Mouse (Mus musculus) layer of hippocampus, adult 2 months (tissue): Measurements from ENCODE around the gene Trim56. TPM values are rescaled to one million over a fixed set of nuclear protein-coding genes. Genes with fewer than 3 reads are reported as not detected.
"Not testable (repeated sequence)": the region's sequence is repeated elsewhere in the genome, so short reads cannot be mapped to it uniquely, and the experiment has no call there.

Experiments
- DNase-seq, 2 experiments: peaks; one replicate each; pipeline ENCODE4 v3.0.0; 2022; ENCODE audit warnings: low spot score in 2 of 2
- H3K27ac ChIP-seq: fragments of 200-600 bp; 2 replicates; pipeline ENCODE4 v1.8.1; 2022
- H3K4me3 ChIP-seq: fragments of 200-600 bp; 2 replicates; pipeline ENCODE4 v1.8.1; 2022; ENCODE audit warnings: mild to moderate bottlenecking
- CTCF ChIP-seq: fragments of 200-600 bp; conservative IDR thresholded peaks from 2 replicates; pipeline ENCODE4 v1.8.1; 2022; ENCODE audit warnings: antibody characterized with exemption, mild to moderate bottlenecking, moderate library complexity
- long read RNA-seq, 2 experiments: library from polyadenylated mRNA; stranded (forward); transcript quantifications; one replicate each; pipeline ENCODE4 v2.0.0; 2021; ENCODE audit warnings: borderline mapping rate in 2 of 2
- total RNA-seq, 2 experiments: library from RNA; stranded (reverse); gene quantifications; 2 replicates each; pipeline ENCODE4 v1.2.3; 2021

Trim56 gene
- total RNA-seq: 1 to 10 TPM; 5.5 to 5.8 TPM
- long read RNA-seq, experiment 1, partial matches to known transcripts: 0 of 2 reads
- long read RNA-seq, experiment 1, other reads (novel, unspliced or antisense): 2 of 2 reads
- long read RNA-seq, experiment 2: 0 reads

DNA sequence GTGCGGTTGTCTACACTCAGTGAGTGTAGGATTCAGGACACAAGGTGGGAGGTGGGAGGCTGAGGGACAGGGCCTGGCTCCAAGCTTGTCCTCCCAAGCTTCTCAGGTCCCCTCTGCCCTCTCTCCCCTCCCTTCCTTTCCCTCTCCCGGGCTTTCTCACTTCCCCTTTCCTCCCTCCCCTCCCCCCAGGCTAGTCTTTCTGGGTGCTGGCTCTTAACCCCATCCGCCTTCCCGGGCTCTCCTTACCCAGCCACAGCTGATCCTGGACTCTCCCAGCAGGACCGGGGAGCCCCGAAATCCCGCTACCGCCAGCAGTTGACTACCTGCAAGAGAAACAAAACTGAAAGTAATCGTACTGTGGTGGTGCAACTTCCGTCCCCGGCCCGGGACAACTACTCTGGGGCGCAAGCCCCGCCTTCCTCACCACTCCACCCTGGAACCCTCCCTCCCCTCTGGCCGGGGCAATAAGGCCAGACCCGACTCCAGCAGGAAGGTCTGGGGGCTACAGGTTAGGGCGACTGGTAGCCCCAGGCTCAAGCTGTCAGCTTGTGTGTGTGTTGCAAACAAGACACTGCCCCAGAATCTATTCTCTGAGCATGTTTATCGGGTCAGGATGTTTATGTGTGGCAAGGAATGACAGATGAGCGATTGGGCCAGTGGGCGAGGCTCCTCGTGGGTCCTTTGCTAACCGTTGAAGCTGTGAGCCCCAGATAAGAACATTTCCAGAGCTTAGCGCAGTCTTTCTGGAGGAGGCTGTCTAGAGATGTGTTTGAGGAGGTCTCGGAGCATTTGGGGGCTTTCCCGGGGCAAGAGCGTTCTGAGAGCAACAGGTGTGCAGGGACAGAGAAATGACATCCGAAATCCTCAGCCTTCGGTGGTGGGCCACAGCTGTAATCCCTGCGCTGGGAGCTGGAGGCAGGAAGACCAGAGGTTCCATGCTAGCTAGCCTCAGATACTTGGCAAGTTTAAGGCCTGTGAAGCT is at the start of gene Trim56:
Gene Trim56 (minus strand): TSS at position 344 of the 982 bp plus-strand sequence.
- TF ChIP-seq CTCF: no peak
- peak within 1 kb of the TSS; percentile 58 for H3K4me3 ChIP-seq
- DNase-seq: peak in 1 of 2 experiments; percentile 8
- H3K27ac ChIP-seq: peak within 1 kb of the TSS; percentile 72

DNA sequence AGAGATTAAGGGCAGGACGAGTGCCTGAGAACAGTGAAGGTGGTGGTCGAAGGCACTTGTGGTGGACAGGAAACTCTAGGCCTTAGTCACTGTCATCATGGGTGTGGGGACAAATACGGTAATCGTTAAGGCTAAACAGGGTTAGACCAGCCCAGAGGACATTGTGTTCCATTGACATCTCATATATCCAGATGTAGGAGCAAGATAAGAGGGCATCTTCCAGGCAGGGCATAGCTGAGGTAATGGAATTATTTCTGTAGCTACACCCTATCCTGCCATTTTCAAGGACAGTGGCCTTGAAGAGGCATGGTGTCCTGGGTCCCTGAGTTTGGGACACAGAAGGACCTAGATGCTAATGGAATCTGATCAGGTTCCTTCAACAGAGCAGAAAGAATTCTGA is 45.8 kb upstream of the Trim56 start:
- TF ChIP-seq CTCF: no peak
- no peak overlapping the region for H3K4me3 ChIP-seq
- DNase-seq: no peak
- H3K27ac ChIP-seq: no peak overlapping the region

DNA sequence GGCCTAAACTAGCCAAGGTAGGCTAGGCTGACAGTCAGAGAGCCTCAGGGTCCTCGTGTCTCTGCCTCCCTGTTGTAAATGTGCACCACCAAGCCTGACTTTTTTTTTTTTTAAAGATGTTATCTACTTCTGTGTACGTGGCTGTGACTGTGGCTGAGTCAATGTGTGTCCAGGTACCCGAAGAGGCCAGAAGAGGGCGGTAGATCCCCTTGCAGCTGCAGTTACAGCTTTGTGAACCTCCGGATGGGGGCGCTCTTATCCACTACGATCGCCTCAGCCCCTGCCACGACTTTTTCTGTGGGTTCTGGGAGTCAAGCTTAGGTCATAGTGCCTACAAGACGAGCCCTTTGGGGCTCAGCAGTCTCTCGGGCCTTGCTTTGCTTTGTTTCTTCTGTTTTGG is 43.5 kb upstream of the Trim56 start:
- DNase-seq: peak; percentile 2 to 40
- H3K27ac ChIP-seq: no peak overlapping the region
- TF ChIP-seq CTCF: peak; percentile 83
- no peak overlapping the region for H3K4me3 ChIP-seq

DNA sequence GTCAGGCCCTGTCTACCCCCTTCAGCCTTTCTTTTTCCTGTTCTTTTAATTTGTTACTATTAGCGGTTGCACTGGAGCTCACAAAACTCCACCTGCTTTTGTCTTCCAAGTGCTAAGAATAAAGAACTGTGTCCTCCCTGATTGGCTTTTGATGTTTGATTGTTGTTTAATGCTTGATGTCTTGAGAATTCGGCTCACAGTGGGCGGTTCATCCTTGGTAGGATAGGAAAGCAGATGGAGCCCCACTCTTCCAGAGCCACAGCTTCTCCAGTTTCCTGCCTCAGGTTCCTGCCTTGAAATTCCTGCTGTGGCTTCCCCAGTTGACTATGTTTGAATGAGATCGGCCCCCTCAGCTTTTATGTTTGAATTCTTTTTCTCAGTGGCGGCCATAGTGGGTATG is 37.3 kb upstream of the Trim56 start:
- DNase-seq: no peak
- Histone ChIP-seq H3K4me3 (no peak overlapping the region), H3K27ac (no peak overlapping the region)
- no peak for TF ChIP-seq CTCF

DNA sequence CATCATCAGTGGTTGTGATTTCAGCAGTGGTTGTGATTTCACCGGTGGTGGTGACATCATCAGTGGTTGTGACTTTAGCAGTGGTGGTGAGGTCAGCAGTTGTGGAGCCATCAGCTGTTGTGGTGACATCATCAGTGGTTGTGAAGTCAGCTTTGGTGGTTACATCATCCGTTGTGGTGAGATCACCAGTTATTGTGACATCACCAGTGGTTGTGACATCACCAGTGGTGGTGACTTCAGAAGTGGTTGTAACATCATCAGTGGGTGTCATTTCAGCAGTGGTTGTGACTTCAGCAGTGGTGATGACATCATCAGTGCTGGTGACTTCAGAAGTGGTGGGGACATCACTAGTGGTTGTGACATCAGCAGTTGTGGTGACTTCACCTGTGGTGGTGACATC is 36.6 kb upstream of the Trim56 start:
- Histone ChIP-seq H3K4me3 (no peak overlapping the region), H3K27ac (no peak overlapping the region)
- no peak for TF ChIP-seq CTCF
- DNase-seq: no peak

DNA sequence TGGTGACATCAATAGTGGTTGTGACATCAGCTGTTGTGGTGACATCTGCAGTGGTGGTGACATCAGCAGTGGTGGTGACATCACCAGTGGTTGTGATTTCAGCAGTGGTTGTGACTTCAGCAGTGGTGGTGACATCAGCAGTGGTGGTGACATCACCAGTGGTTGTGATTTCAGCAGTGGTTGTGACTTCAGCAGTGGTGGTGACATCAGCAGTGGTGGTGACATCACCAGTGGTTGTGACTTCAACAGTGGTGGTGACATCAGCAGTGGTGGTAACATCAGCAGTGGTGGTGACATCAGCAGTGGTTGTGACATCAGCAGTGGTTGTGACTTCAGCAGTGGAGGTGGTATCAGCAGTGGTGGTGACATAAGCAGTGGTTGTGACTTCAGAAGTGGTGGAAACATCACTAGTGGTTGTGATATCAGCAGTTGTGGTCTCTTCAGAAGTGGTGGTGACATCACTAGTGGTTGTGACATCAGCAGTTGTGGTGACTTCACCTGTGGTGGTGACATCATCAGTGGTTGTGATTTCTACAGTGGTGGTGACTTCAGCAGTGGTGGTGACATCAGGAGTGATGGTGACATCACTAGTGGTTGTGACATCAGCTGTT is 33.4 kb upstream of the Trim56 start, which contains the start of gene Muc3:
Gene Muc3 (minus strand): TSS at position 51 of the 611 bp plus-strand sequence.
- H3K27ac ChIP-seq, DNase-seq, H3K4me3 ChIP-seq: not testable (repeated sequence)

DNA sequence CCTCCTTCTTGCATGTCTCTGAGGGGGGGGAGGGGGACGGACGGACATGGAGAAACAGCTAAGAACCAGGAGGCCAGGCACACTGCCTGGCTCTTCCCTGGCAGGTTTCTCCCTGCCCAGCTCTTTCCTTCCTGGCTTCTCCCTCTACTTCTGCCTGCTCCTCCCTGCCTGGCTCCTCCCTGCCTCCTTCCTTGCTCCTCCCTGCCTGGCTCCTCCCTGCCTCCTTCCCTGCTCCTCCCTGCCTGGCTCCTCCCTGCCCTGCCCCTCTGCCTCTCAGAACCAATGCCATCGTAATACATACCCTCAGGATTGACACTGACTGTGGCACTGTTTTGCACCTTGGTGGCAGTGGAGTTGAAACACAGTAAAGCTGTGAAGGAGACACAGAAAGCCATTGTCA is 24.8 kb upstream of the Trim56 start:
- Histone ChIP-seq H3K27ac (no peak overlapping the region), H3K4me3 (no peak overlapping the region)
- DNase-seq: no peak
- TF ChIP-seq CTCF: no peak

DNA sequence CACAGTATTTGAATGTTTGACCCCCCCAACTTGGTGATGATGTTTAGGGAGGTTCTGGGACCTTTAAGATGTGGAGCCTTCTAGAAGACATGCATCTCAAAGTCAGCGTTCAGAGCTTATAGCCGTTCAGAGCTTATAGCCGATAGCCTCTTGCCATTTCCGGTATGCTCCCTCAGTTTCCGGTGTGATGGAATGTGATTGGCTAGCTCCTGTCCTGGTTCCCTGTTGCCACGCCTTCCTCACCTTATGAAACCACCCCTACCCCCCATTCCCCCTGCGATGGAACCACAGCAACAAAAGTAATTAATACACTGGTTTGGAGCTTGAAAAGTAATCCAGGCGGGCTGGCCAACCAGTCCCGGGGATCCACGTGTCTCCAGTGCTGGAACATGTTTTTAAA is 23.0 kb upstream of the Trim56 start:
- no peak for DNase-seq
- no peak for TF ChIP-seq CTCF
- Histone ChIP-seq H3K4me3 (no peak overlapping the region), H3K27ac (no peak overlapping the region)

DNA sequence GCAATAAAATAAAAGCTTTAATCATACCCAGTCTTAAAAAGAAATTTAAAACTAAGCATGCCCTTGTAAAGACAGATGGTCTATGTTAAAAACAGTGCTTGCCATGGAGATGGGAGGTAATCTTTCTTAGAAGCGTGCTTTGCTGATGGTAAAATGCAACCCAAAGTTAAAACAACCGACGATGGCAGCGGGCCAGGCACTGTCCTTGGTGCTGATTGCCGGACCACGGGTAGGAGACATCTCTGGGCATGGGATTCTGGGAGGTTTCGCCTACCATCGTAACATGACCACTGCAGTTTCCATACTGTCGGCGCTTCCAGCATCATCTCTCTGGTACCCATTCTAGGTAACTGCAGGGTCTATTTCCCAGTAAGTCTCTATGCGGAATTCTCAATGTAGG is 18.9 kb upstream of the Trim56 start:
- no peak for TF ChIP-seq CTCF
- Histone ChIP-seq H3K27ac (no peak overlapping the region), H3K4me3 (no peak overlapping the region)
- DNase-seq: no peak

DNA sequence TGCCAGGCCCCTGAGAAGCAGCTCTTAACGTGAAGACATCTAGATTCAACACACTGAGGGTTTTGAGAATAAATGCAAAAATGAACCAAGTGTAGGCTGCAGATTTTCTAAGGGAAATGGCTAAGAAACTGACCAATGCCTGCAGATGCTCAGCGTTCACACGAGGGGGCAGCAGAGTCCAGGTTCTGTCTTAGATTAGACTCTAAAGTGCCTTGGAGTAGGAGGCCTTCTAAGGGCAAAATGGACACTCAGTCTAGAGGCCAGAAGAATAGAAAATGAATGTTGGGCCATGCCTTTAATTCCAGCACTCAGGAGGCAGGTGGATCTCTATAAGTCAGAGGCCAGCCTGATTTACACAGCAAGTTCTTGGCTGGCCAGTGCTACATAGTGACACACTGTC is 15.5 kb upstream of the Trim56 start:
- TF ChIP-seq CTCF: peak; percentile 99
- Histone ChIP-seq H3K27ac (no peak overlapping the region), H3K4me3 (no peak overlapping the region)
- peak in 1 of 2 experiments; percentile 61 for DNase-seq

DNA sequence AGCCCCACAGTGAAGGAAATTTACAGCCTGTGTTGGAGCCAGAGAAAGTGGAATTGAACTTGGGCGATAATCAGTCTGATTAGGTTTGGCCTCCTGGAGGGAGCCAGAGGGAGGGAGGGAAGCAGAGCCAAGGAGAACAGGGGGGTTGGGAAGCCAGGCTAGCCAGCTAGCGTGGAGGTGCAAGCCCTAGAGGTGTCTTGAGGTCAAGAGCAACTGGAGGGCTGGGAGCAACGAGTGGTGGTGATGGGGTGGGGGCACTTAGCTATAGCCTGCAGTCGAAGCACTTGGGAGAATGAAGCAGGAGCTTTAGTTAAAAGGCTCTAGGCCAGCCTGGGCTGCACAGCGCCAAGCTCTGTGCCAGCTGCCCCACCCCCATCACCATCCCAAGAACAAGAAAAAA is 13.3 kb upstream of the Trim56 start:
- DNase-seq: no peak
- TF ChIP-seq CTCF: no peak
- Histone ChIP-seq H3K4me3 (no peak overlapping the region), H3K27ac (no peak overlapping the region)

DNA sequence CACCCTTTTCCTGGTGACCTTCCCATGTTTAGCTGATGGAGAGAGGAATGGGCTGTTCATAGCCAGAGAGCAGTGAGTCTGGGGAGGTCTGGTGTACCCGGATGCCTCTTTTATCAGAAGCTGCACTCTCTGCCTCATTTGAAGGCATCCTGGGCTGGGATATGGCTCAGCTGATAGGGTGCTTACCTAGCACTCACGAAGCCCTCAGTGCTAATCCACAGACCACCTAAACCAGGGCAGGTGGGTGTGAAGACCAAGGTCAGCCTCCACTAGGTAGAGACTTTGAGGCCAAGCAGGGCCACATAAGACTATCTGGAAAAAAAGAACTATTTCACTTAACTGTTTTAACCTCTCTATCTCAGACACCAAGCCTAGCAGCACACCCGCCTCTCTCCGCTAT is 7.5 kb upstream of the Trim56 start:
- TF ChIP-seq CTCF: no peak
- DNase-seq: no peak
- Histone ChIP-seq H3K4me3 (no peak overlapping the region), H3K27ac (no peak overlapping the region)

DNA sequence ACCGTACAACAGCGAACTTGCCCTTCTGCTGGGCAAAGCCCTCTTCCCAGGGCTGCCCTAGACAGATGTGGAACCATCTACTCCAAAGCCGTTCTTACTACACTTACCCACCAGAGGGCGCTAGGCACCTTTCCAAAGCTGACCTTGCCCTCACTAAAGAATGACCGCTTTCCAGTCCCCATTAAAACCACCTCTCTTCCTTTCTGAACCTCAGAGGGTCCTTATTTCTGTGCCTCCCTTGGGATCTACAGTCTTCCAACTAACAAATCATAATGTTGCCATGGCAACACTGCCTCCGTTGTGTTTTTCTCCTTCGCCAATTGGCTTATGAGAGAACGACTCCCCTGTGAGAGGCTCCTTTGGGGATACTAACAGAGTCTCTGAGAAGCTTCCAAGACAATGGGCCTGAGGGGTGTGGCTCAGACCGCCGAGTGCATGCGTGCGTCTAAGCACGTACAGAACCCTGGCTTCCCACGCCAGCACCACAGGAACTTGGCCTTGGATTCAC is 6.7 kb upstream of the Trim56 start:
- H3K27ac ChIP-seq: peak overlapping the region; percentile 43; the same call in 1 of the 2 replicates
- DNase-seq: peak; percentile 65 to 68
- TF ChIP-seq CTCF: peak; percentile 93
- H3K4me3 ChIP-seq: peak overlapping the region; percentile 29; the same call in 1 of the 2 replicates
